Mouse (Mus musculus): ENCODE measurements around the gene Grtp1. TPM values are rescaled to one million over a fixed set of nuclear protein-coding genes. Genes with fewer than 3 reads are reported as not detected.

The Grtp1 gene
- total RNA-seq, 2 experiments from 2014 or later, result 8.2 to 10.6 TPM

GRCm38 (mm10) chr8:13175650-13176049 is 24.8 kb downstream of the Grtp1 start:
- DNase-seq (ENCODE audit: low spot score in 2 of 2), result no peak

DNA sequence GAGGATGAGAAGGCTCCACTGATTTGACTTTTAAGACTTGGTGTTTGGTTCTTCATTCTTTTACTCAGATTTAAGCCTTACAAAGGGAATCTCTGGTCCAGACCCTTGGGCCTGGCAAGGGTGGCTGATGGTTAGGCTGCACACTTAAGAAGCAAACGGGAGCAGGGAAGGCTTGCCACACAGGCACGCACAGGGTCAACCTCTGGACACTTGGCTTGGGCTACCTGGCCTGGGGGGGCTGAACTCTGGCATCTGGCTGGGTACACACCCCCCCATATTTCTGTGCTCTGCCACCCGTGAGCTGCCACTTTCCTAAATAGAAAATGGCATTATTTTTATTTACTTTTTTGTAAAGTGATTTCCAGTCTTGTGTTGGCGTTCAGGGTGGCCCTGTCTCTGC is 25.6 kb downstream of the Grtp1 start:
- no peak for DNase-seq (ENCODE audit: low spot score in 2 of 2)

DNA sequence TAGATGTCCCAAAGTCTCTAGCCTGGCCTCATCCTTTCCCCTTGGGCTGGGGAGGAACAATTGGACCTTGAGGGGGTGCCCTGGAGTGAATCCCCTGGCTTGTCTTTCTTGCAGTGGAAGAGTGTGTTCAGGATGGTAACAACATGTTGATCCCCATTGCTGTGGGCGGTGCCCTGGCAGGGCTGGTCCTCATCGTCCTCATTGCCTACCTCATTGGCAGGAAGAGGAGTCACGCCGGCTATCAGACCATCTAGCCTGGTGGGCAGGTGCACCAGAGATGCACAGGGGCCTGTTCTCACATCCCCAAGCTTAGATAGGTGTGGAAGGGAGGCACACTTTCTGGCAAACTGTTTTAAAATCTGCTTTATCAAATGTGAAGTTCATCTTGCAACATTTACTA is 26.1 kb downstream of the Grtp1 start:
- no peak for DNase-seq (ENCODE audit: low spot score in 2 of 2)

- DNase-seq (ENCODE audit: low spot score in 2 of 2), result no peak
Measured at GRCm38 (mm10) chr8:13170510-13170909, 29.9 kb downstream of the Grtp1 start.

GRCm38 (mm10) chr8:13164361-13164760 is 36.1 kb downstream of the Grtp1 start:
- DNase-seq (ENCODE audit: low spot score in 2 of 2), result no peak

DNA sequence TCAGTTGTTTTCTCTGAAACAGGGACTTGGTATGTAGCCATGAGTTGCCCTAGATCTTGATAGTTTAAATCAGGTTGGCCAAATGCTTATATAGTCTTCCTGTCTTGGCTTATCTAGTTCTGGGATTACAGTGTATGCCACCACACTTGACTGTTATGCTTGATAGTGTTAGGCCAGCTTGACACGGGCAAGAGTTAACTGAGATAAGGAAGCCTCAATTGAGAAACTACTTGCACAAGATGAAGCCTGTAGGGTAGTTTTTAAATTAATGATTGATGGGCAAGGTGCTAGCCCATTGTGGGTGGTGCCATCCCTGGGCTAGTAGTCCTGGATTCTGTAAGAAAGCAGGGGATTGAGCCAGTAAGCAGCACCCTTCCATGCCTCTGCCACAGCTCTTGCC is 36.9 kb downstream of the Grtp1 start:
- DNase-seq (ENCODE audit: low spot score in 2 of 2), result no peak

GRCm38 (mm10) chr8:13162098-13162497 is 38.3 kb downstream of the Grtp1 start:
- DNase-seq (ENCODE audit: low spot score in 2 of 2), result no peak

GRCm38 (mm10) chr8:13160691-13161090 is 39.7 kb downstream of the Grtp1 start:
- no peak for DNase-seq (ENCODE audit: low spot score in 2 of 2)

- DNase-seq (ENCODE audit: low spot score in 2 of 2), result no peak
Measured at GRCm38 (mm10) chr8:13159377-13159881, 41.0 kb downstream of the Grtp1 start.

- DNase-seq (ENCODE audit: low spot score in 2 of 2), result peak; percentile 100
Measured at GRCm38 (mm10) chr8:13158718-13159376, 41.6 kb downstream of the Grtp1 start, which contains the start of gene Lamp1. Gene Lamp1 (plus strand): TSS chr8:13159161.

DNA sequence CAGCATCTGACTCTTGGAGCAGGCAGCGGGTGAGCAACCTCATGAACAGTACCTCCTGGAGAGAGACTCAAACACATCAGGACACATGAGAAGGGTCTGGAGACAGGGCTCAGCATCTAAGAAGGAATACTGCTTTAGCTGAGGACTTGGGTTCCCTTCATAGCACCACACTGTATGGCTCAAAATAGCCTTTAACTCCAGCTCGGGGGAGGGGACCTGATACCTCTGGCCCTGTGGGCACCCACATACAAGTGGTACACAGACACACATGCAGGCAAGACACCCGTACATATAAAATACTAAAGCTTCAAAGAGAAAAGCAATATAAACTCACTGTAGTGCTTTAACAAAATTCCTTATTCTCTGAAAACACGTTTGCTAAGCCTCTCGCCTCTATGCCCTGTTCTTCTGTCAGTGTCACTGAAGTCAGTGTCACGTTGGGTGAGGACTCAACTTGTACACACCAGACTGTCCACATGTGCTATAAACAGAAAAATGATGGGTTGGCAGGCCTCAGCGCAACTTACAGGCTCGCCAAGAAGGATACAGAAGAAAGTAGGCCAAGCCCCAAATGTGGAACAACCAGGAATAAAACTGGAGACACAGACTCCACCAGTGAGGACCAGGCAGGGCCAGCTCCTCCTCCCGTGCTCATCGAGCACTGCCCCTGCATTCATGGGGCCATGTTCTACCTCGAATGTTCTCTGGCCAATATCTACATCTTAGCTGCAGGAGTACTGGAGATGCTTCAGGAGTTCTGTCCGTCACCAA is 43.9 kb downstream of the Grtp1 start:
- DNase-seq (ENCODE audit: low spot score in 2 of 2), result no peak

- DNase-seq (ENCODE audit: low spot score in 2 of 2), result no peak
Measured at GRCm38 (mm10) chr8:13155358-13155757, 45.1 kb downstream of the Grtp1 start.

GRCm38 (mm10) chr8:13154099-13154498 is 46.3 kb downstream of the Grtp1 start:
- DNase-seq (ENCODE audit: low spot score in 2 of 2), result no peak

GRCm38 (mm10) chr8:13150929-13151328 is 49.5 kb downstream of the Grtp1 start:
- DNase-seq (ENCODE audit: low spot score in 2 of 2), result no peak

- DNase-seq (ENCODE audit: low spot score in 2 of 2), result no peak
Measured at GRCm38 (mm10) chr8:13149866-13150265, 50.6 kb downstream of the Grtp1 start.

- DNase-seq (ENCODE audit: low spot score in 2 of 2), result no peak
Measured at GRCm38 (mm10) chr8:13149287-13149686, 51.1 kb downstream of the Grtp1 start.

DNA sequence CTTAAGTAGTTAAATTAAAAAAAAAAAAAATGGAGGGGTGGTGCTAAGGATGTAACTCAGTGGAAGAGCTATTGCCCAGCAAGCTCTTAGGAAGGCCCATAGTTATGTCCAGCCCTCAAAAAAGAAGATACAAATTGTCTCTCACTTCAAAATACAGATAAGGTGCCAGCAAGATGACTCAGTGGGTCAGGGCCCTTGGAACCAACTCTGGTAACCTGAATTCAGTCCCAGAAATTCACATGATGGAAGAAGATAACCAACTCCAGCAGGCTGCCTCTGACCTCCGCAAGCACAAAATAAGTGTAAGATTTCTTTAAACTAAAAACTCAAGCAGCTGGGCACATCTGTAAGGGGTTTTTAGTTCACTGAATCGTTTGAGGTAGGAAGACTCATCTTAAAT is 51.9 kb downstream of the Grtp1 start:
- DNase-seq (ENCODE audit: low spot score in 2 of 2), result no peak

DNA sequence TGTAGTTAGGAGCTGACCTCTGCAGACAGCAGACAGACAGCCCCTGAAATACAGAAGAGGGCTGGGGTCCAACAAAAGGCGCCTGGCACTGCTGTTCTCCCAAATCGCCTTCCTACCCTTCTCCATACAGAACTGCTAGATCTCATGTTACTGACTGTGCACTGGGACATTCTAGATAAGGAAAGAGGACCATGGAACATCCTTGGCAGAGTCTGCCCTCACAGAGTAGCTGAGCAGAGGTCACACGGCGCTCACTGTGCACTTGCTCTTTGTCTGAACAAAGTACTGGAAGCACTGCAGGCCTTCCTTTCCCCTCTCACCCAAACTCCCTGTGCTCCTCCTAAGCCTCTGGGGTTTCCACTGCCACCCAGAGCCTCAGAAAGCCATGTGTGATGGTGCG is 58.7 kb downstream of the Grtp1 start:
- no peak for DNase-seq (ENCODE audit: low spot score in 2 of 2)

- DNase-seq (ENCODE audit: low spot score in 2 of 2), result no peak
Measured at GRCm38 (mm10) chr8:13139641-13140182, 60.7 kb downstream of the Grtp1 start.

DNA sequence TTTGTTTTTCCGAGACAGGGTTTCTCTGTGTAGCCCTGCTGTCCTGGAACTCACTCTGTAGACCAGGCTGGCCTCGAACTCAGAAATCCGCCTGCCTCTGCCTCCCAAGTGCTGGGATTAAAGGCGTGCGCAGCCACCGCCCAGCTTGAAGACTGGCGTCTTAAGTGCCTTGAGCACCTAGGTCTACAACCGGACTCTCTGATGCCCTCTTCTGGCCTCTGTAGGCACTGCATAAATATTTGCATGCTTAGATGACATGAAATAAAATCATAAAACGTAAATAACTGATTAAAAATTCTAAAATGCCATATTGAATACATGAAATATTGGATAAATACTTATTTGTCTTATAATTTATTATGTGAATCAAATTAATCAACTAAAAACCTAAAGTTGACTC is 68.2 kb downstream of the Grtp1 start:
- peak in 1 of 2 experiments; percentile 47 for DNase-seq (ENCODE audit: low spot score in 2 of 2)

DNA sequence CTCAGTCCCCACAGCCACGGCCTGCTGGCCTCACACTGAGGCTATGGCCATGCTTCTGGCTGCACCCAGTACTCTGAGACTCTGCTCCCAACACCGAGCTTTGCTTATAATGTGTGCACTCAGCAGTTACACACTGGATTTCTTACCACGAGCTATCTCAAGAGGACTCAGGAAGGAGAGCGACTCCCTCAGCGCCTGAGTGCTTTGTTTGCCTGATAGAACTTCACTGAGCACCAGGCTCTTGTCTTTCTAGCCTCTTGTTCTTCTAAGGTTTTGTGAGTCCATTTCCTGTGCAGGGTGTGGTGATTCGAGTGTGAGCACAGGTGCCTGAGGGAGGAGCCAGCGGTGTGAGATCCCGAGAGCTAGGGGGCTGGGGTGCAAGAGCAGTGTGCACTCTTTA is 75.5 kb downstream of the Grtp1 start:
- no peak for DNase-seq (ENCODE audit: low spot score in 2 of 2)

DNA sequence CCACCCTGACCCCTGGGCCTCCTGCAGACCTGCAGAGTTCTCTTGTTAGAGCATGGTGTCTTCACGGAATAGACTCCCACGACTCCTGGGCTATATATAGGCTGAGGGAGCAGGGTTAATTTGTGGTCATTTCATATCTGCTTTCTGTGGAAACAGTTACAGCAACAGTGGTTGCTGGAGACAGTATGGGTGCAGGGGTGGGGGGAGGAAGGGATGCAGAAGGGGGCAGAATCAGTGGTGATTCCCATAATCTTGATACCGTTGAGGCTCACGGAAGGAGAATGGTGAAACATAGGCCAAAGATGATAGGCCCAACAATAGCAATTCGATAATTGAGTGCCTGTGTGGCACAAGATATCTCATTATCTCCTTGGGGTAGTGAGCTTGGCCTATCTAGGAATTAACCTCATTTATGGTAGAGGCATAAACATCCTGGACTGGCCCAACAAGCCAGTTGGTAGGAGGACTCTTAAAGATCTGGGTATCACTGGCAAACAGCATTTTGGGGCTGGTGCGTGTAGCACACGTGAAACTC is 77.5 kb downstream of the Grtp1 start:
- DNase-seq (ENCODE audit: low spot score in 2 of 2), result no peak

All from gastrocnemius, postnatal 4 days (tissue).